Mouse (Mus musculus): ENCODE results near the gene Trp73.

The Trp73 gene

GRCm38 (mm10) chr4:154103912-154104311, 36.1 kb downstream of the Trp73 start:
- no peak for DNase-seq (ENCODE audit: extremely low spot score, low spot score)

GRCm38 (mm10) chr4:154103386-154103785, 36.6 kb downstream of the Trp73 start:
- DNase-seq (ENCODE audit: extremely low spot score, low spot score) = no peak

GRCm38 (mm10) chr4:154099361-154099760, 40.6 kb downstream of the Trp73 start:
- DNase-seq (ENCODE audit: extremely low spot score, low spot score) = no peak

GRCm38 (mm10) chr4:154096111-154096510, 43.9 kb downstream of the Trp73 start:
- DNase-seq (ENCODE audit: extremely low spot score, low spot score) = no peak

GRCm38 (mm10) chr4:154093210-154093609, 46.8 kb downstream of the Trp73 start:
- DNase-seq (ENCODE audit: extremely low spot score, low spot score) = no peak

- DNase-seq (ENCODE audit: extremely low spot score, low spot score) = no peak
These were observed 48.7 kb downstream of the Trp73 start for GRCm38 (mm10) chr4:154091356-154091755.

- DNase-seq (ENCODE audit: extremely low spot score, low spot score) = no peak
These were observed 50.8 kb downstream of the Trp73 start for GRCm38 (mm10) chr4:154089205-154089604.

GRCm38 (mm10) chr4:154086436-154086835, 53.6 kb downstream of the Trp73 start:
- DNase-seq (ENCODE audit: extremely low spot score, low spot score) = no peak

GRCm38 (mm10) chr4:154085856-154086255, 54.2 kb downstream of the Trp73 start:
- DNase-seq (ENCODE audit: extremely low spot score, low spot score) = no peak

GRCm38 (mm10) chr4:154081974-154082373, 58.0 kb downstream of the Trp73 start:
- DNase-seq (ENCODE audit: extremely low spot score, low spot score) = no peak

GRCm38 (mm10) chr4:154081021-154081420, 59.0 kb downstream of the Trp73 start:
- no peak for DNase-seq (ENCODE audit: extremely low spot score, low spot score)

GRCm38 (mm10) chr4:154080211-154080610, 59.8 kb downstream of the Trp73 start:
- DNase-seq (ENCODE audit: extremely low spot score, low spot score) = no peak

- DNase-seq (ENCODE audit: extremely low spot score, low spot score) = no peak
These were observed 68.1 kb downstream of the Trp73 start for GRCm38 (mm10) chr4:154071941-154072340.

GRCm38 (mm10) chr4:154071521-154071920, 68.5 kb downstream of the Trp73 start:
- no peak for DNase-seq (ENCODE audit: extremely low spot score, low spot score)

GRCm38 (mm10) chr4:154070896-154071295, 69.1 kb downstream of the Trp73 start:
- peak; percentile 35 for DNase-seq (ENCODE audit: extremely low spot score, low spot score)

GRCm38 (mm10) chr4:154064827-154065773, 74.9 kb downstream of the Trp73 start:
- peak; percentile 18 for DNase-seq (ENCODE audit: extremely low spot score, low spot score)

GRCm38 (mm10) chr4:154057696-154058095, 82.3 kb downstream of the Trp73 start:
- DNase-seq (ENCODE audit: extremely low spot score, low spot score) = no peak

- no peak for DNase-seq (ENCODE audit: extremely low spot score, low spot score)
These were observed 83.3 kb downstream of the Trp73 start for GRCm38 (mm10) chr4:154056661-154057060.

- DNase-seq (ENCODE audit: extremely low spot score, low spot score) = no peak
These were observed 84.0 kb downstream of the Trp73 start for GRCm38 (mm10) chr4:154056046-154056445.

- DNase-seq (ENCODE audit: extremely low spot score, low spot score) = no peak
These were observed 84.5 kb downstream of the Trp73 start for GRCm38 (mm10) chr4:154055482-154055881.

GRCm38 (mm10) chr4:154053065-154053464, 86.9 kb downstream of the Trp73 start:
- DNase-seq (ENCODE audit: extremely low spot score, low spot score) = no peak

GRCm38 (mm10) chr4:154051401-154051800, 88.6 kb downstream of the Trp73 start:
- no peak for DNase-seq (ENCODE audit: extremely low spot score, low spot score)

GRCm38 (mm10) chr4:154045837-154046236, 94.2 kb downstream of the Trp73 start:
- no peak for DNase-seq (ENCODE audit: extremely low spot score, low spot score)

All from neural tube, embryonic 10.5 days (tissue).